In genomic region chr12:3235646-3236161, GRCm38 (mm10) we compare ENCODE assay signal across 7 mouse cellular contexts.
DNase-seq lines count a peak whose midpoint lies in the region; ATAC-seq lines count a peak whose summit lies in the region.

No protein-coding gene starts in this region.

- ATAC-seq in common myeloid progenitor, adult 5-6 weeks (replicated peaks; ENCODE audit: low read depth, poor library complexity, severe bottlenecking): peak; percentile 55
- peak; percentile 53 for ATAC-seq in inflammation-experienced regulatory T-cells, adult 6 months
- peak; percentile 62 for ATAC-seq in megakaryocyte-erythroid progenitor cell, adult 5-6 weeks (replicated peaks; ENCODE audit: low FRiP score, low TSS enrichment, poor library complexity, severe bottlenecking)

- intact Hi-C loops in gastrocnemius, postnatal 14 days (cut with DNase I; ENCODE audit: low total_unique reads): loop anchor here (10.0 kb wide), 1 partner anchor 129 kb away; the partner anchor contains the start of gene Kif3c
- intact Hi-C loops in left cerebral cortex, postnatal 10 days (cut with DNase I): loop anchor here (5.0 kb wide), 2 partner anchors 72 to 127 kb away; partner anchors contain the start of gene Rab10

- DNase-seq in adipocyte (ENCODE audit: low spot score): peak; percentile 92
- peak; percentile 92 for DNase-seq in gastrocnemius, postnatal 14 days
- DNase-seq in left cerebral cortex, postnatal 10 days (ENCODE audit: extremely low spot score in 1 of 2, low spot score in 2 of 2): peak; percentile 94 to 98
- DNase-seq in right cerebral cortex, postnatal 4 days: peak; percentile 99

Comparison
In these comparisons a context has a peak if more than half of its experiments do, and no peak if none do; other contexts are left out.
1. Peak in every context shown above with its lines: DNase-seq and ATAC-seq.